Mouse (Mus musculus) heart, adult 2 months (tissue): Measurements from ENCODE around the gene Stk11. TPM values are rescaled to one million over a fixed set of nuclear protein-coding genes. Genes with fewer than 3 reads are reported as not detected.

Experiments used
- DNase-seq, 2 experiments: peaks; one replicate each; pipeline ENCODE4 v3.0.0; 2021
- H3K27ac ChIP-seq: fragments of 200-600 bp; 2 replicates; pipeline ENCODE4 v1.8.1; 2022
- H3K27me3 ChIP-seq: fragments of 200-500 bp; 2 replicates; pipeline ENCODE4 v1.6.1; 2012; ENCODE audit warnings: mild to moderate bottlenecking, low read length, inconsistent platforms, mixed read lengths; ENCODE audit not compliant: control insufficient read depth, insufficient read depth
- H3K36me3 ChIP-seq: fragments of 200-500 bp; 2 replicates; pipeline ENCODE4 v1.6.1; 2012; ENCODE audit warnings: low read length, inconsistent platforms; ENCODE audit not compliant: control insufficient read depth, insufficient read depth
- H3K4me1 ChIP-seq: fragments of 200-500 bp; 2 replicates; pipeline ENCODE4 v1.6.1; 2011; ENCODE audit warnings: low read length; ENCODE audit not compliant: control insufficient read depth, insufficient read depth
- H3K4me3 ChIP-seq: fragments of 200-600 bp; 2 replicates; pipeline ENCODE4 v1.8.1; 2022
- H3K79me2 ChIP-seq: fragments of 200-500 bp; replicated peaks from 2 replicates; pipeline ENCODE4 v1.6.1; 2012; ENCODE audit warnings: mild to moderate bottlenecking, inconsistent platforms, low read length, moderate library complexity, mixed read lengths; ENCODE audit not compliant: control insufficient read depth, insufficient read depth
- H3K9ac ChIP-seq: fragments of 200-500 bp; 2 replicates; pipeline ENCODE4 v1.6.1; 2012; ENCODE audit warnings: low read depth, mild to moderate bottlenecking, control low read depth, inconsistent platforms, low read length, mixed read lengths
- CTCF ChIP-seq: fragments of 200-600 bp; IDR thresholded peaks from 2 replicates; pipeline ENCODE4 v1.8.1; 2022; ENCODE audit warnings: antibody characterized with exemption, mild to moderate bottlenecking, moderate library complexity
- EP300 ChIP-seq: fragments of 200-500 bp; IDR thresholded peaks from 2 replicates; pipeline ENCODE4 v1.6.1; 2011; ENCODE audit warnings: low read depth, low read length, control low read depth; ENCODE audit not compliant: insufficient read depth
- POLR2A ChIP-seq: fragments of 200-500 bp; IDR thresholded peaks from 2 replicates; pipeline ENCODE4 v1.6.1; 2011; ENCODE audit warnings: mild to moderate bottlenecking, low read depth, low read length, control low read depth; ENCODE audit not compliant: insufficient read depth
- whole genome bisulfite sequencing: fragments of 180-500 bp; shearing (Covaris S2); methylation state at CpG from one replicate; pipeline ENCODE4 v1.1.7; 2018; 5-methylcytosine and 5-hydroxymethylcytosine counted together
- intact Hi-C: fragments of 180-260 bp; cut with DNase I; formaldehyde crosslinking; loops from one replicate; pipeline ENCODE4 v1.15.1; 2025
- polyA plus RNA-seq: library from polyadenylated mRNA; depleted of rRNA; stranded (reverse); fragments of >200 nt; gene quantifications from 2 replicates; pipeline ENCODE4 v1.2.3, GENCODE M21; 2012
- total RNA-seq, 2 experiments: library from RNA; stranded (reverse); gene quantifications; 2 replicates each; pipeline ENCODE4 v1.2.3; 2021

The Stk11 gene
- total and polyA plus RNA-seq, 3 experiments, result 127 to 161 (median 140) TPM

DNA sequence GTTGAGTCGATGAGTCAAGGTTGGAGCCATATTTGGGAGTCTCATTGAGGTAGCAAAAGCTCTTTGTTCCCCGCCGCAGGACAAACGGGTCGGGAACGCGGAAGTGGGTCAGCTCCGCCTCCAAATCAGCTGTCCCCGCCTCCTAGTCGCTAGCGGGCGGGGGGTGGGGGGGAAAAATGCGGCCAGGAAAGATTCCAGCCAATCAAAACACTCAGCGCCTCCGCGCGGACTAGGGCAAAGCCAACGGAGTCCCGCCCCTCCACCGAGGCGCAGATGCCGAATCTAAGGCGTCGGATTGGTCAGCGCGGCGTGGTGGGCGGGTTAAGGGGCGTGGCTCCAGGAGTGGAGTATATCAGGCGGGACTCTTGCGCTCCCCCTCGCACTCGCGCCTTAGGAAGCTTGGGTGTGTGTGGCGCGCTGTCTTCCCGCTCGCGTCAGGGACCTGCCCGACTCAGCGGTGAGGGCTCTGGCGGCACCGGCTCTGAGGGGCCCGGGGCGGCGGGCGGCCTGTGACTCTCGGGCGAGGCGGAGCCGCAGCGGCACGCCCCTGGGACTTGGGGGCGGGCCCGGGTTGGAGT is 51.9 kb downstream of the Stk11 start:
- Histone ChIP-seq H3K79me2 (peaks cover 5% of the 10 kb centered on the region), H3K36me3 (peaks cover 2% of the 10 kb centered on the region), H3K27ac (peak overlapping the region; percentile 96), H3K4me3 (peak overlapping the region; percentile 99), H3K4me1 (peaks cover 10% of the 10 kb centered on the region), H3K9ac (peak overlapping the region; percentile 97), H3K27me3 (no peaks in the 10 kb centered on the region)
- peak; percentile 99 for DNase-seq
- intact Hi-C loops, result loop anchor here (2.0 to 5.0 kb wide), 2 partner anchors 53 to 315 kb away; partner anchors contain the start of genes Ptbp1 and Stk11
- TF ChIP-seq EP300, result 0 out of 2 replicates have a peak, but pooled peaks have one; percentile 61
- TF ChIP-seq CTCF, result no peak
- TF ChIP-seq POLR2A, result peak; percentile 99
- under 1% methylated on average over 55 of the region's 55 CpGs for WGBS

DNA sequence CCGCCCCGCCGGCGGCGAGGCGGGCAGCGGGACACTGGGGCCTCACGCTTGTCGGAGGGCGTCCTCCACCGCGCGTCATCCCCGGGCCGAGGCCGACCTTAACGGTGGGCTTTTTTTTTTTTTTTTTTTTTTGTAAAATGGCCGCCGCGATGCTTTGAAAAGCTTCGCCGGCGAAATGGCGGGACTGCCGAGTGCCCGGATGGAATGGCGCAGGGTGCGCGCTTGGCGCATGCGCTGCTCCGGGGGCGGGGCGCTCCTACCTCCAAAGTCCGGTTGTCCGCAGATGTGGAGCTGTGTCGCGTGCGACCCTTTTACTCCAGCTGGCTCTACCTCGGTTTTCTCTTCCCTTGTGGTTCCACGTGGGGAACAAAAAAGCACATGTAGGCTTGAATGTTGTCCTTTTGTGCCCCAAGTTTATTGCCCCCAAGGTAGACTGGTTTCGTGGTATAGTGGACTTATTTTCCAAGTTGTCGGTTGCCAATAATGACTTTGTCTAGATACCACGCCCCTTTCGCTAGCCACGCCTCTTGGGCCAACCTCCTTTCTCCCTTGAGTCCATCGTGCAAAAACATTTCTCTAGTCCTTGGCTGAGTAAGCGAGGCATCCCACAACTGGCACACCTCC is 52.5 kb downstream of the Stk11 start:
- Histone ChIP-seq H3K4me1 (peaks cover 10% of the 10 kb centered on the region), H3K36me3 (peaks cover 2% of the 10 kb centered on the region), H3K27me3 (no peaks in the 10 kb centered on the region), H3K27ac (peak overlapping the region; percentile 96), H3K9ac (peak overlapping the region; percentile 97), H3K79me2 (peaks cover 5% of the 10 kb centered on the region), H3K4me3 (peak overlapping the region; percentile 99)
- TF ChIP-seq POLR2A (peak; percentile 29; the same call in 1 of the 2 replicates), EP300 (no peak), CTCF (no peak)
- intact Hi-C loops, result loop anchor here (5.0 kb wide), 1 partner anchor 316 kb away; the partner anchor contains the start of gene Ptbp1
- WGBS, result under 1% methylated on average over 48 of the region's 48 CpGs
- peak; percentile 94 to 96 for DNase-seq

DNA sequence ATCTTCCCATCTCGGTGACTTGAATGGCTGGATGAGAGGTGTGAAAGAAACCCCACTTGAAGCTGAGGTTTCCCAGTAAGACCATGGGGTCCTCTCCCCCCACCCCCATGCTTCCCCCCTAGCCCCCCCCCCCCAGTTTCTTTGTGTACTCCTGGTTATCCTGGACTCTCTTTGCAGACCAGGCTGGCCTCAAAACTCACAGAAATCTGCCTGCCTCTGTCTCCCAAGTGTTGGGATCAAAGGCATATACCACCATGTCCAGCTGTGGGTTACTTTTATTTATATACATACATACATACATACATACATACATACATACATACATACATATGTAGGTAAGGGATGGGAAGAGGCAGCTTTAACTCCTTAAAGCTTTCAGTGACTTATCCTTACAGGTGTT is 53.5 kb downstream of the Stk11 start:
- Histone ChIP-seq H3K79me2 (peaks cover 5% of the 10 kb centered on the region), H3K4me1 (peaks cover 8% of the 10 kb centered on the region), H3K36me3 (peaks cover 2% of the 10 kb centered on the region), H3K27me3 (no peaks in the 10 kb centered on the region), H3K4me3 (peak overlapping the region; percentile 99), H3K9ac (no peak overlapping the region), H3K27ac (peak overlapping the region; percentile 96)
- no peak for DNase-seq
- intact Hi-C loops, result loop anchor here (5.0 kb wide), 1 partner anchor 317 kb away; the partner anchor contains the start of gene Ptbp1
- 46% methylated on average over 1 of the region's 1 CpGs for WGBS
- no peak for TF ChIP-seq EP300
- TF ChIP-seq POLR2A, result no peak

DNA sequence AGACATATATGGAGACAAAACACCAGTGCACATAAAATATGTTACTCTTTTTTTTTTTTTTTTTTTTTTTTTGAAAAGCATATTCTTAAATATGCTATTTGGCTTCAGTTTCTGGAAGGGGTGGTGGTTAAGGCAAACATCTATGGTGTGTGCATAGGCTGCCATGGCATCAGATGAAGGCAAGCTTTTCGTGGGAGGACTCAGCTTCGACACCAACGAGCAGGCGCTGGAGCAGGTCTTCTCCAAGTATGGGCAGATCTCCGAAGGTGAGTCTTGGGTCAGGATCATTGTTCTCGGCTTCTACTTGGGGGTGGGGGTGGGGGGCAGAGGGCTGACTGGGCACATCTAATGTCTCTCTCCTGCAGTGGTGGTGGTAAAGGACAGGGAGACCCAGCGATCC is 54.0 kb downstream of the Stk11 start:
- Histone ChIP-seq H3K79me2 (peaks cover 5% of the 10 kb centered on the region), H3K4me1 (peaks cover 7% of the 10 kb centered on the region), H3K27ac (no peak overlapping the region), H3K4me3 (no peak overlapping the region), H3K27me3 (no peaks in the 10 kb centered on the region), H3K36me3 (peaks cover 2% of the 10 kb centered on the region), H3K9ac (no peak overlapping the region)
- WGBS, result 90% methylated on average over 7 of the region's 7 CpGs
- DNase-seq, result no peak
- intact Hi-C loops, result loop anchor here (5.0 to 10.0 kb wide), 2 partner anchors 155 to 317 kb away; partner anchors contain the start of genes 2310011J03Rik, Pcsk4, Ptbp1 and Reep6
- TF ChIP-seq CTCF, result no peak
- no peak for TF ChIP-seq EP300
- TF ChIP-seq POLR2A, result no peak

DNA sequence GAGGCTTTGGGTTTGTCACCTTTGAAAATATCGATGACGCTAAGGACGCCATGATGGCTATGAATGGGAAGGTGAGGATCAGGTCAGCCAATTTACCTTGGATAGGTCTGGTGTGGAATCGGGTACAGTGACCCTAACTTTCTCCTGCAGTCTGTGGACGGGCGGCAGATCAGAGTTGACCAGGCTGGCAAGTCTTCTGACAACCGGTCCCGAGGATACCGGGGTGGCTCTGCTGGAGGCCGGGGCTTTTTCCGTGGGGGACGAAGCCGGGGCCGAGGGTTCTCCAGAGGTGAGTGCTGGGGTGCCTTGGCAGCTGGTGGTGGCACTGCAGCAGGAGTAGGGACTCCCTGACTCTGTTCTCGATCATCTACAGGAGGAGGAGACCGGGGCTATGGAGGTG is 54.4 kb downstream of the Stk11 start:
- no peaks in the 10 kb centered on the region for H3K27me3 ChIP-seq

More for the DNA sequence above, 54.4 kb downstream of the Stk11 start:
- Histone ChIP-seq H3K4me3 (no peak overlapping the region), H3K79me2 (peaks cover 5% of the 10 kb centered on the region), H3K9ac (no peak overlapping the region), H3K4me1 (peaks cover 7% of the 10 kb centered on the region), H3K27ac (no peak overlapping the region), H3K36me3 (peaks cover 2% of the 10 kb centered on the region)
- DNase-seq, result no peak
- intact Hi-C loops, result loop anchor here (10.0 kb wide), 1 partner anchor 155 kb away; the partner anchor contains the start of genes 2310011J03Rik, Pcsk4 and Reep6
- 91% methylated on average over 16 of the region's 16 CpGs for WGBS
- TF ChIP-seq CTCF, result no peak
- TF ChIP-seq POLR2A, result no peak
- TF ChIP-seq EP300, result no peak
